Mouse (Mus musculus) CH12.LX (cell line): Measurements from ENCODE around the gene Kpnb1.

Source experiments
- BHLHE40 ChIP-seq: IDR thresholded peaks from 2 replicates; pipeline ENCODE4 v1.6.1; 2011; ENCODE audit warnings: mild to moderate bottlenecking, low read depth, low read length, improper control_type of control experiment
- CHD2 ChIP-seq: IDR thresholded peaks from 2 replicates; pipeline ENCODE4 v1.6.1; 2011; ENCODE audit warnings: low read length, improper control_type of control experiment
- CTCF ChIP-seq, 2 experiments: IDR thresholded peaks in 1 of 2; conservative IDR thresholded peaks in 1 of 2; 2 replicates each; pipeline ENCODE4 v1.5.1; 2011 to 2012; ENCODE audit warnings: low read depth in 2 of 2, low read length in 2 of 2, improper control_type of control experiment in 1 of 2, inconsistent platforms in 1 of 2, mild to moderate bottlenecking in 1 of 2, moderate library complexity in 1 of 2
- ELF1 ChIP-seq: IDR thresholded peaks from 2 replicates; pipeline ENCODE4 v1.6.1; 2014; ENCODE audit warnings: low read depth, mild to moderate bottlenecking, inconsistent platforms, low read length, improper control_type of control experiment
- ETS1 ChIP-seq: conservative IDR thresholded peaks from 2 replicates; pipeline ENCODE4 v1.6.1; 2012; ENCODE audit warnings: low read depth, mild to moderate bottlenecking, inconsistent platforms, low read length, improper control_type of control experiment, moderate library complexity
- JUND ChIP-seq: conservative IDR thresholded peaks from 2 replicates; pipeline ENCODE4 v1.6.1; 2011; ENCODE audit warnings: low read depth, low read length, improper control_type of control experiment
- MAX ChIP-seq: IDR thresholded peaks from 2 replicates; pipeline ENCODE4 v1.6.1; 2011; ENCODE audit warnings: low read length, improper control_type of control experiment
- POLR2A ChIP-seq: IDR thresholded peaks from 2 replicates; pipeline ENCODE4 v1.6.1; 2011; ENCODE audit warnings: low read depth, mild to moderate bottlenecking, improper control_type of control experiment, low read length
- POLR2AphosphoS2 ChIP-seq: IDR thresholded peaks from 2 replicates; pipeline ENCODE4 v1.6.1; 2011; ENCODE audit warnings: low read depth, low read length, improper control_type of control experiment
- TBP ChIP-seq: conservative IDR thresholded peaks from 2 replicates; pipeline ENCODE4 v1.6.1; 2011; ENCODE audit warnings: low read depth, low read length, improper control_type of control experiment
- USF1 ChIP-seq: IDR thresholded peaks from 2 replicates; pipeline ENCODE4 v1.6.1; 2014; ENCODE audit warnings: low read depth, mild to moderate bottlenecking, inconsistent platforms, low read length, improper control_type of control experiment
- ZKSCAN1 ChIP-seq: IDR thresholded peaks from 2 replicates; pipeline ENCODE4 v1.6.1; 2012; ENCODE audit warnings: low read depth, inconsistent platforms, low read length, improper control_type of control experiment, borderline replicate concordance
- ZNF384 ChIP-seq: IDR thresholded peaks from 2 replicates; pipeline ENCODE4 v1.6.1; 2012; ENCODE audit warnings: low read depth, low read length, improper control_type of control experiment, inconsistent platforms

GRCm38 (mm10) chr11:97148591-97148990 lies 39.1 kb downstream of the Kpnb1 start:
- no peak for TF ChIP-seq CTCF (conservative IDR thresholded peaks at IDR 0.05 in 1 of 2, IDR thresholded peaks at IDR 0.05 in 1 of 2; ENCODE audit: low read depth in 2 of 2, low read length in 2 of 2)
- no peak for TF ChIP-seq CHD2
- TF ChIP-seq MAX = no peak
- no peak for TF ChIP-seq ETS1
- no peak for TF ChIP-seq ZNF384
- no peak for TF ChIP-seq ZKSCAN1
- no peak for TF ChIP-seq BHLHE40
- TF ChIP-seq TBP = no peak
- no peak for TF ChIP-seq POLR2AphosphoS2
- TF ChIP-seq JUND = no peak
- TF ChIP-seq POLR2A = no peak
- TF ChIP-seq ELF1 = no peak
- no peak for TF ChIP-seq USF1
